In the genomic region with DNA sequence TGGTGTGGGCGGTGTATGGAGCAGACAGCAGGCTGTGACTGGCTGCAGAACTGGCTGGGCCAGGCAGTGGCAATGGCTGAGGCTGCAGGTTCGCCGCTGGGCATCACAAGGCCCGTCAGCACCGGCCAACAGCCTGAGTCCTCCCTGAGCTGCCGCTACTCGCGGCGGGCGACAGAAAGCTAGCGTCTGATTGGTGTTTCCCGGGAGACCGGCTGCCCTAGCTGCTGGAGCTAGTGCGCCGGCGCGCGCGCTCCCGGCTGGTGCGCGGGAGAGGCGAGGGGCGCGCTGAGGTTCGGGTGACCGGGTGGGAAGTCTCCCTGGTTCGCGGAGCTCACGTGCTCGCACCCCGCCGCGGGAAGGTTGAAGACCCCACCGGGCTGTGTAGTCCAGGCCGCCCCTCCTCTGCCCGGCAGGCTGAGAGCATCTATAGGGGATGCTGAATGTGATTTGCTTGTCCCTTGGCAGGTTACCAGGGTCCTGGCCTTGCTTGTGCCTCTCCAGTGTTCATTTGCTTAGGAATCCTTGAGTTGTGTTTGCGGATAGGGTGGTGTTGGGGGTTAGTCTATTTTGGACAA, we compare ENCODE assay signal across 8 mouse cellular contexts.
DNase-seq lines count a peak whose midpoint lies in the region; ATAC-seq and TF ChIP-seq lines count a peak whose summit lies in the region.

No protein-coding gene starts in this region.

- TF ChIP-seq POLR2A in cerebellum, adult 2 months (IDR thresholded peaks at IDR 0.05; ENCODE audit: borderline replicate concordance, insufficient read depth, low read length) = peak; percentile 82; the same call in 1 of the 2 replicates
- TF ChIP-seq POLR2A in limb, embryonic 14.5 days (IDR thresholded peaks at IDR 0.05; ENCODE audit: borderline replicate concordance, extremely low read depth, insufficient read depth, insufficient read length) = no peak

- H3K4me1 ChIP-seq in cerebellum, adult 2 months (ENCODE audit: control insufficient read depth, insufficient read depth, low read length) = peaks cover 5% of the 10 kb centered on the region; the same call in 1 of the 2 replicates
- H3K4me1 ChIP-seq in limb, embryonic 14.5 days (ENCODE audit: control insufficient read depth, insufficient read depth, low read length) = no peaks in the 10 kb centered on the region

- peak overlapping the region; percentile 97 for H3K27ac ChIP-seq in cerebellum, adult 2 months (ENCODE audit: insufficient read depth, low read length)
- no peak overlapping the region for H3K27ac ChIP-seq in limb, embryonic 14.5 days (replicated peaks; ENCODE audit: low read depth, low read length)

- peak; percentile 94 for ATAC-seq in frontal cortex, adult (ENCODE audit: low TSS enrichment)
- ATAC-seq in limb, embryonic 14.5 days (ENCODE audit: low FRiP score, low read depth) = peak; percentile 89

- H3K36me3 ChIP-seq in limb, embryonic 14.5 days (ENCODE audit: control insufficient read depth, insufficient read depth, low read length) = no peaks in the 10 kb centered on the region

- intact Hi-C loops in gastrocnemius, postnatal 14 days (cut with DNase I; ENCODE audit: low total_unique reads) = no loop called here

- WGBS in cerebellum, adult 2 months = under 1% methylated on average over 38 of the region's 38 CpGs
- 0% methylated on average over 27 of the region's 38 CpGs for WGBS in limb, embryonic 14.5 days

- peak overlapping the region; percentile 44 for H3K9ac ChIP-seq in limb, embryonic 14.5 days (ENCODE audit: low read depth, low read length, severe bottlenecking)

- H3K4me2 ChIP-seq in limb, embryonic 14.5 days (replicated peaks; ENCODE audit: low read depth, low read length, severe bottlenecking) = peak overlapping the region; percentile 69

- TF ChIP-seq CTCF in cerebellum, adult 2 months (IDR thresholded peaks at IDR 0.05; ENCODE audit: borderline replicate concordance, insufficient read depth, low read depth, low read length) = no peak

- no peaks in the 10 kb centered on the region for H3K27me3 ChIP-seq in cerebellum, adult 2 months (ENCODE audit: control insufficient read depth, insufficient read depth, low read length)
- peaks cover 7% of the 10 kb centered on the region for H3K27me3 ChIP-seq in limb, embryonic 14.5 days (ENCODE audit: control insufficient read depth, insufficient read depth, low read length)

- peak overlapping the region; percentile 87 for H3K4me3 ChIP-seq in cerebellum, adult 2 months (replicated peaks; ENCODE audit: insufficient read depth, low read depth, low read length)
- H3K4me3 ChIP-seq in limb, embryonic 14.5 days (replicated peaks; ENCODE audit: low read length) = peak overlapping the region; percentile 45

- no peaks in the 10 kb centered on the region for H3K9me3 ChIP-seq in limb, embryonic 14.5 days (ENCODE audit: control insufficient read depth, low read length)

- peak; percentile 16 for DNase-seq in gastrocnemius, postnatal 14 days
- DNase-seq in gastrocnemius, adult 18-20 months (ENCODE audit: low spot score) = no peak
- DNase-seq in cerebellum, adult 2 months = peak; percentile 97 to 99
- peak; percentile 73 for DNase-seq in kidney, adult 9 months
- DNase-seq in limb, embryonic 14.5 days (ENCODE audit: low spot score) = peak; percentile 71
- peak; percentile 98 for DNase-seq in retina, postnatal 1 day
- DNase-seq in thymus, postnatal 25 days = no peak

Comparison
In these comparisons a context has a peak if more than half of its experiments do, and no peak if none do; other contexts are left out.
1. DNase-seq: peak in gastrocnemius, postnatal 14 days (single experiment), cerebellum, adult 2 months (2 of 2), kidney, adult 9 months (single experiment), limb, embryonic 14.5 days (single experiment) and retina, postnatal 1 day (single experiment); none in gastrocnemius, adult 18-20 months (single experiment) and thymus, postnatal 25 days (single experiment).